Mouse (Mus musculus): ENCODE data around the gene Gm15737.
A peak's percentile ranks its signal among the peaks of the same experiment; 100 is the strongest.

Gene Gm15737

GRCm38 (mm10) chr6:92876121-92876520 is 7.0 kb downstream of the Gm15737 start:
- DNase-seq, result no peak

GRCm38 (mm10) chr6:92877236-92877635 is 8.1 kb downstream of the Gm15737 start:
- DNase-seq, result no peak

GRCm38 (mm10) chr6:92878771-92879170 is 9.6 kb downstream of the Gm15737 start:
- DNase-seq, result no peak

GRCm38 (mm10) chr6:92879700-92880265 is 10.6 kb downstream of the Gm15737 start:
- no peak for DNase-seq

GRCm38 (mm10) chr6:92882446-92882845 is 13.3 kb downstream of the Gm15737 start:
- no peak for DNase-seq

GRCm38 (mm10) chr6:92883131-92883900 is 14.2 kb downstream of the Gm15737 start:
- DNase-seq, result peak; percentile 20

GRCm38 (mm10) chr6:92891535-92891934 is 22.4 kb downstream of the Gm15737 start:
- DNase-seq, result no peak

GRCm38 (mm10) chr6:92904037-92904436 is 34.9 kb downstream of the Gm15737 start:
- no peak for DNase-seq

GRCm38 (mm10) chr6:92904491-92904890 is 35.3 kb downstream of the Gm15737 start:
- no peak for DNase-seq

- peak; percentile 10 for DNase-seq
Observed at GRCm38 (mm10) chr6:92905922-92906321, 36.8 kb downstream of the Gm15737 start.

GRCm38 (mm10) chr6:92909361-92909760 is 40.2 kb downstream of the Gm15737 start:
- no peak for DNase-seq

GRCm38 (mm10) chr6:92910611-92911010 is 41.5 kb downstream of the Gm15737 start:
- no peak for DNase-seq

- no peak for DNase-seq
Observed at GRCm38 (mm10) chr6:92920938-92921689, 52.0 kb downstream of the Gm15737 start.

- DNase-seq, result no peak
Observed at GRCm38 (mm10) chr6:92921843-92922242, 52.7 kb downstream of the Gm15737 start.

- DNase-seq, result no peak
Observed at GRCm38 (mm10) chr6:92924536-92924935, 55.4 kb downstream of the Gm15737 start.

GRCm38 (mm10) chr6:92928261-92928660 is 59.1 kb downstream of the Gm15737 start:
- no peak for DNase-seq
